Mouse (Mus musculus) lung, postnatal 14 days (tissue): ENCODE data around the gene Ankrd35.
"Not testable (repeated sequence)": the region's sequence is repeated elsewhere in the genome, so short reads cannot be mapped to it uniquely, and the experiment has no call there.

Experiments used
- DNase-seq: peaks from one replicate; pipeline ENCODE4 v3.0.0; 2021

The Ankrd35 gene

GRCm38 (mm10) chr3:96674442-96674841 is 4.5 kb downstream of the Ankrd35 start:
- DNase-seq: no peak

DNA sequence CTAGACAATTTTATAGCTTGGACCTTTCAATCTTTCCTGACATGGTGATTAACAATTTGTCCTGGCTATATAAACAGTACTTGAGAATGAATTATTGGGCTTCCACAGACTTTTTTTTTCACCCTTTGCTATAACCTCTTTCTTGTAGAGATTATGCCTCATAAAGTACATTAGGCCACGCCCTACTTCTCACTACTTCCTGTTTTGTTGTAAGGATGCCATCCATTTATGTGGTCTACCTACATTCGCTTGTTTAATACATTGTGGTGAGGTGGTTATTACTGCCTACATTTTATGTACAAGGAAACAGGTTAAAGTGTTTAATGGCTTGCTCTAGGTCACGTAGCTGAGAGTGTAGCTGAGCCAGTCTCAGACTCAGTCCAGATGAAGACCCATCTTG is 5.2 kb downstream of the Ankrd35 start:
- DNase-seq: no peak

DNA sequence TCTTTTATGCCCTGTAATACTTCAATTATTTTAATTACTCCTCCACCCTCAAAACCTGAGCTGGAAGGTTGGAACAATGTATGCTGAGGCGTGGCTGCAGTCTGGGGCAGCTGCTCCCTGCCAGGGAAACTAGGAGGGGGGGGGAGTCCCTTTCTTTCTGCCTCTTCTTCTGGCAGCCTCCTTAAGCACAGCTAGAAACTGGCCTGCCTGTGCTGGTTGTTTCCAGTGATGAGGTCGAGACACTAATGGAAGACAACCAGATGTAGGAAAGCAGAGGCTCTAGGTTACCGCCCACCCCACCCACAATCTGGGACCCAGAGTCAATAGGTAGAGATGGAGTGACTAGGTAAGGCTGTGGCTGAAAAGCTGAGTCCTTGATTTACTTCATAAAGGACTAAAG is 5.8 kb downstream of the Ankrd35 start:
- DNase-seq: no peak

GRCm38 (mm10) chr3:96678456-96678855 is 8.5 kb downstream of the Ankrd35 start:
- DNase-seq: no peak

GRCm38 (mm10) chr3:96679159-96679674 is 9.3 kb downstream of the Ankrd35 start:
- DNase-seq: no peak

- DNase-seq: no peak
Observed at GRCm38 (mm10) chr3:96680269-96680956, 10.5 kb downstream of the Ankrd35 start.

DNA sequence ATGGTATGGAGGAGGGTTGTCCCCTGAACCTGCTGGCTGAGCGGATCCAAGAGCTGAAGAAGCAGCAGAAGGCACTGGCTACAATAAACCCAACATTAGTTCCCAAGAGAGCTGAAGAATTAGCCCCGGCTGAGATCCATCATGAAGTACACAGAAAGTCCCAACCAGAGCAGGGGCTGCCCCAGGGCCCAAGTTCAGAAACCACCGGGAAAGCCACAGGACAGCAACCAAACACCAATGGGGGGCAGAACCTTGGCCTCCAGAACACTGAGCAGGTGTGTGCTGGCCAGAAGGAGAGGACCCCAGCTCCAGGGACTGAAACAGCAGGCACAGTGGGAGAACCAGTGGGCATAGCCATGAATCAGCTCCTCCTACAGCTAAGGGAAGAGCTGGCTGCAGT is 13.6 kb downstream of the Ankrd35 start:
- no peak for DNase-seq

DNA sequence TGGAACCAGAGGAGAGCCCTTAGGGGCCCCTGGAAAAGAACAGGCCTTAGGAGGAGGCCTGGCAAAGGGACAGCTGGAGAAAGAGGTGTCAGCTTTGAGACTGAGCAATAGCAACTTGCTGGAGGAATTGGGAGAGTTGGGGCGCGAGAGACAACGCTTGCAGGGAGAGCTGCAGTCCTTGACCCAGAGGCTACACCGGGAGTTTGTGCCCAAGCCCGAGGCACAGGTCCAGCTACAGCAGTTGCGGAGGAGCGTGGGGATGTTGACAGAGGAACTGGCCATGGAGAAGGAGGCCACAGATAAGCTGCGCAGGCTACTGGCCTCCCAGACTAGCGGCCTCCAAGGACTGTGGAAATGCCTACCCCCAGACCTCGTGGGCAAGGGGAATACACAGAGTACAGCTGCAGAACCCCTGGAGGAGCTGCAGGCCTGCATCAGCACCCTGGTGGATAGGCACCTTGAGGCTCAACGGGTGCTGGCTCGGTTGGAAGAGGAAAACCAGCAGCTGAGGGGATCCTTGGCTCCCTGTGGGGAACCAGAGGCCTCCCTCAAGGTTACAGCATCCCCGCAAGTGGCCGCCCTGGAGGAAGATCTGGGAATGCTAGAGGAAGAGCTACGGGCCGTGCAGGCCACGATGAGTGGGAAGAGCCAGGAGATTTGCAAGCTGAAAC is 14.4 kb downstream of the Ankrd35 start:
- no peak for DNase-seq

DNA sequence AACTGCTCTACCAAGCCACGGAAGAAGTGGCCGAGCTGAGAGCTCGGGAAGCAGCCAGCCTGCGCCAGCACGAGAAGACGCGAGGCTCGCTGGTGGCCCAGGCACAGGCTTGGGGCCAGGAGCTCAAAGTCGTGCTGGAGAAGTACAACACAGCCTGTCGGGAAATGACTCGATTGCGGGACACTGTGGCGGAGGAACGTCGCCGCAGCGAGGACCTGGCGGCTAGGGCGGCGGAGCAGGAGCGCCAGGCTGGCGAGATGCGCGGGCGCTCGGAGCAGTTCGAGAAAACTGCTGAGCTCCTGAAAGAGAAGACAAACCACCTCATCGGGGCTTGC is 14.9 kb downstream of the Ankrd35 start:
- no peak for DNase-seq

DNA sequence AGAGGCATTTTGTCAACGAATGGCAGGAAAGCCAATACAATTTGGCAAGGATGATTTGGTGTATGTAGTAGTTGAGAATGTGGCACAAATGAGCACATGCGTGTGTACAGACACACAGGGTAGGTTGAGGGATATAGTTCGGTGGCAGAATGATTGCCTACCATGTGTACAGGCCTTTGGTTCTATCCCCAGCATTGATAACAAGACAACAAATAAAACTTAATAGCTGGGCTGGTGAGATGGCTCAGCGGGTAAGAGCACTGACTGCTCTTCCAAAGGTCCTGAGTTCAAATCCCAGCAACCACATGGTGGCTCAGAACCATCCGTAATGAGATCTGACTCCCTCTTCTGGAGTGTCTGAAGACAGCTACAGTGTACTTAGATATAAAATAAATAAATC is 16.1 kb downstream of the Ankrd35 start:
- not testable (repeated sequence) for DNase-seq

- no peak for DNase-seq
Observed at GRCm38 (mm10) chr3:96688854-96689253, 18.9 kb downstream of the Ankrd35 start.

DNA sequence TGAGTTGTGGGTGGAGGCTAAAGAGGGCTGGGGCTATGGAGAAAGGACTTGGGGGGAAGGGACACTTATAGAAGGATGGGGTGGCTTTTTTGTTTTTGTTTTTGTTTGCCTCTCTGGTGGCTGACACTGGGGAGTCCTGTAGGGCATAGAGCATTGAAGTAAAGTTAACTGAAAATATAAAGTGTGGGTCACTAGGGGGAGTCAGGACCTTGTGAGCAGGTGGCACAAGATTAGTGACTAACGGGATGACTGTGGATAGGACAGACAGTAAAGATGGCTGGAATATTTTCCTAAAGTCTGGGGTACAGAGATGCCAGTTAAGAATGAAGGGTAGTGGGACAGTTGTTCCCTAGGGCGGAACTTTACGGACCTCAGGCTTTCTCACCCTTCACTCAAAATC is 20.4 kb downstream of the Ankrd35 start:
- no peak for DNase-seq

GRCm38 (mm10) chr3:96692506-96692905 is 22.6 kb downstream of the Ankrd35 start:
- peak; percentile 46 for DNase-seq

- no peak for DNase-seq
Observed at GRCm38 (mm10) chr3:96693579-96693978, 23.6 kb downstream of the Ankrd35 start.

- peak; percentile 87 for DNase-seq
Observed at GRCm38 (mm10) chr3:96696198-96696765, 26.4 kb downstream of the Ankrd35 start, which contains the start of gene Pias3. TSS of gene Pias3 (plus strand) at chr3:96696384.

DNA sequence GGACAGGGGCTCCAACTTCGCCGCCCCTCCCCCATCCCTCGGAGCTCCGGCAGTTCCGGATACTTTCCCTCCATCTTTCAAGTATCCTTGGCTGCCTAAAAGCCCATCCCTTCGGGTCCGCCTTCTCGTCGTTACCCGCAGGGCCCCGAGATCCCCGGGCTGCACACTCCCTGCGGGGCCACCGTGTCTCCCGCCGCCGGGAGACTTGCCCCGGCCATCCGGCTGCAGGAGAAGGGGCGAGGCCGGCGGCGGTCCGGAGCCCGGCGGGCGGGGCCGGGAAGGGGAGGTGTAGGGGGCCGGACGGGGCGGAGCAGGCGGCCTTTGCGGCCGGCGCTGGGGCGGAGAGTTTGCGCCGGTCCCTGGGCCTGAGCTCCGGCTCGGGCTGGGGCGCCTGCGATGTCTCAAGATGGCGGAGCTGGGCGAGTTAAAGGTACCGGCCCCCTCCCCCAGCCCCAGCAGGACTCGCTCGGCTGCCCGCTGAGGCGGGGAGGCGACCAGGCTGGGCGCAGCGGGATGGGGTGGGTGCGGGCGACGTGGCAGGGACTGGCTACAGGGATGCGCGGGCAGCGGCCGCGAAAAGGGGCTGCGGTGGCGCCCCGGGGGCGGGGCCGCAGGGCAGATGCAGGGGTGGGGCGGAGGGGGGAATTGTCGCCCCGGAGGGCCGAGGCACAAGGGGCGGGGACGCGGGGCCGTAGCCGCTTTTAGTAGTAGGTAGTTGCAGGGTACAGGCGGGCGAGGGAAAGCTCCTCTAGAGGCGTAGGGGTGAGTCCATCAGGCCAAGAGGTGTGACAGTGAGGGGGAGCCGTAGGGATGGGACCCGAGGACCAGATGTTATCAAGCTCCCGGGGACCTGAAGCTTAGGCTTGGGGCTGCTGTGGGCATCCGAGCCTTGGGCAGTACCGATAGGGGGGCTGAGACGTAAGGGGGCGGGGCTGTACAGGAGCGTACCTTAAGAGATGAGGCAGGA is 27.1 kb downstream of the Ankrd35 start:
- DNase-seq: peak; percentile 91

DNA sequence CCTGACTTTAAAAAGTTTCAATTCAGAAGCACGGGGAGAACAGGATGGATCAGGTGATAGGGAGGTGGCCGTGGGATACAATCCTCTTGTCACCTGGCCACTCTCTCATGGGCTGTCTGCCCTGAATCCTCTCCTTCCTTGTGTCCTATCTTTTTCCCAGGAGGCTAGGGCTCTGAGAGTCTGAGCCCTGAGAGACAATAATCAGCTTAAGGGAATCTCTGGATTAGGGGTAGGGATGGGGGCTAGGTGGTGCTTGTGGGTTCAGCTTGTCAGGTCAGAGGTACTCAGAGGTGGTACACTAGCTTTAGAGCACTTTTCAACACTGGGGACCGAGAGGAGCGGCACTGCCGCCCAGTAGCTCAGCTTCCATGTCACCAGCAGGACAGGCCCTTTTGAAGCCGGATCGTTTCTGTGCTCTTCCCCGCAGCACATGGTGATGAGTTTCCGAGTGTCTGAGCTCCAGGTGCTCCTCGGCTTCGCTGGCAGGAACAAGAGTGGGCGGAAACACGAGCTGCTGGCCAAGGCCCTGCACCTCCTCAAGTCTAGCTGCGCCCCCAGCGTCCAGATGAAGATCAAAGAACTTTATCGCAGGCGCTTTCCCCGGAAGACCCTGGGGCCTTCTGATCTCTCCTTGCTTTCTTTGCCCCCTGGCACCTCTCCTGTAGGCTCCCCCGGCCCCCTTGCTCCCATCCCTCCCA is 29.2 kb downstream of the Ankrd35 start:
- DNase-seq: no peak

DNA sequence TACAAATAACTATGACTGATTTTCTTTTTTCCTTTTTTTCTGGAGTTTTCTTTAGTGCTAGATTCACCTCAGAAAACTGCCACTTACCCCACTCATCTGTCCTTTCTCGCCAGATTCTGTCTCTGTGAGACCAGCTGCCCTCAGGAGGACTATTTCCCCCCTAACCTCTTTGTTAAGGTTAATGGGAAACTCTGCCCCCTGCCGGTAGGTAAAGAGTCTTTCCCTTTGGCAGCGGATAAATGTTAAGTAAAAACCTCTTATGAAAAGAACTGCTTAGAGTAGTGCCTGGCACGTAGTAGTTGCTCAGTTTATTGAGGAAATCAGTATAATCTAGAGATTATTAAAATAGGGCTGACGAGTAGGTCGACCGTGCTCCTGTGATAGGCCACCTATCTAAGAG is 30.4 kb downstream of the Ankrd35 start:
- DNase-seq: peak; percentile 50

DNA sequence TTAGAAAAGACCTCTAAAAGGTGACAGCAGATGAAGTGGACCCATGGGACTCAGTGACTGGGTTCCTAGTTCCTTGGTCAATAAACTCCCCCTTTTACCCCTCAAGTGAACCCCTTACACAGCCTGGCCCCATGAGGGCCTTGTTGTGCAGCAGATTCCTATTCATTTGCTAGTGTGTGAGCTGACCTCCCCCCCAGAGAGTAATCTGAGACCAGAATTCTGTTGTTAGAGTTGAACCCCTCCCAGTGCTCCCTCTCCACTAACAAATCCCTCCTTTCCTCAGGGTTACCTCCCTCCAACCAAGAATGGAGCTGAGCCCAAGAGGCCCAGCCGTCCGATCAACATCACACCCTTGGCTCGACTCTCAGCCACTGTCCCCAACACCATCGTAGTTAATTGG is 31.1 kb downstream of the Ankrd35 start:
- no peak for DNase-seq

- peak; percentile 28 for DNase-seq
Observed at GRCm38 (mm10) chr3:96704778-96705177, 34.8 kb downstream of the Ankrd35 start.

DNA sequence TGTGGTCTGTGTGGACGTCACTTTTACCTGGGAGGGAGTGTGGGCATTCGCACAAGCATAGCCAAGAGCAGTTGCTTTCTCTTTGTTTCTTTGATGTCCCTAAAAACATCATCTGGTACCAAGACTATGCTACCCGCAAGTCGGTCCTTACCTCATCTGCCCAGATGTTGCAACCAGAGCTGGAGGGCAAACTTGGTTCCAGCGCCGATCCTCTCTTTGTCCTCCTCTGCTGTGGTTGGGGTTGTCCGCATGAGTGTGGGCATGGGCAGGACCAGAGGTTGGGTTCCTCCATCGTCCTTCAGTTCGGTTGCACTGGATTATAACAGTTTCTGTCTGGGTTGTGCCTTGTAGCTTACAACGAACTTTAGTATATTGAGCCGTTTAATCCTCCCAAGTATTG is 36.3 kb downstream of the Ankrd35 start:
- DNase-seq: no peak

- no peak for DNase-seq
Observed at GRCm38 (mm10) chr3:96706984-96707383, 37.1 kb downstream of the Ankrd35 start.
